Mouse (Mus musculus) midbrain, embryonic 11.5 days (tissue): ENCODE measurements around the gene Tcp1. TPM values are rescaled to one million over a fixed set of nuclear protein-coding genes. Genes with fewer than 3 reads are reported as not detected.
A peak's percentile ranks its signal among the peaks of the same experiment; 100 is the strongest.

Experiments
- ATAC-seq: fragments of 200-750 bp; cut with Nextera tagmentation; 2 replicates; pipeline ENCODE4 v1.8.0; 2017; ENCODE audit warnings: moderate TSS enrichment, moderate library complexity; ENCODE audit not compliant: low FRiP score
- DNase-seq: peaks from one replicate; pipeline ENCODE4 v3.0.0; 2015; ENCODE audit warnings: low spot score; ENCODE audit errors: missing footprints
- H3K27ac ChIP-seq: fragments of 300-500 bp; sonication (generic); 2 replicates; pipeline ENCODE4 v1.5.1; 2014; ENCODE audit warnings: low read depth, low read length
- H3K27me3 ChIP-seq: fragments of 300-500 bp; sonication (generic); 2 replicates; pipeline ENCODE4 v1.6.1; 2014; ENCODE audit warnings: mild to moderate bottlenecking, low read length, moderate library complexity, mixed read lengths; ENCODE audit not compliant: control insufficient read depth, insufficient read depth
- H3K36me3 ChIP-seq: fragments of 300-500 bp; sonication (generic); 2 replicates; pipeline ENCODE4 v1.6.1; 2014; ENCODE audit warnings: mild to moderate bottlenecking, low read length, moderate library complexity, mixed read lengths; ENCODE audit not compliant: control insufficient read depth, insufficient read depth
- H3K4me1 ChIP-seq: fragments of 300-500 bp; sonication (generic); 2 replicates; pipeline ENCODE4 v1.6.1; 2014; ENCODE audit warnings: low read length; ENCODE audit not compliant: control insufficient read depth, insufficient read depth
- H3K4me2 ChIP-seq: fragments of 300-500 bp; sonication (generic); 2 replicates; pipeline ENCODE4 v1.6.1; 2014; ENCODE audit warnings: mild to moderate bottlenecking, moderate library complexity
- H3K4me3 ChIP-seq: fragments of 300-500 bp; sonication (generic); 2 replicates; pipeline ENCODE4 v1.5.1; 2014; ENCODE audit warnings: low read depth, low read length
- H3K9ac ChIP-seq: fragments of 300-500 bp; sonication (generic); 2 replicates; pipeline ENCODE4 v1.6.1; 2014; ENCODE audit warnings: low read length
- H3K9me3 ChIP-seq: fragments of 300-500 bp; sonication (generic); 2 replicates; pipeline ENCODE4 v1.6.1; 2016; ENCODE audit warnings: low read length; ENCODE audit not compliant: control insufficient read depth
- WGBS: fragments of 180-500 bp; shearing (Covaris S2); extraction: QIAGEN DNeasy Blood & Tissue Kit; methylation state at CpG from one replicate; pipeline ENCODE4 v1.1.7; 2014; 5-methylcytosine and 5-hydroxymethylcytosine counted together
- polyA plus RNA-seq: library from polyadenylated mRNA; unstranded; fragments of >200 nt; fragmentation: Nextera tagmentation; extraction: Ambion mirVana; gene quantifications from 2 replicates; pipeline ENCODE4 v1.2.1, GENCODE M21; 2014

Gene Tcp1
- polyA plus RNA-seq, 1 experiment from 2014 or later, result 542 TPM

DNA sequence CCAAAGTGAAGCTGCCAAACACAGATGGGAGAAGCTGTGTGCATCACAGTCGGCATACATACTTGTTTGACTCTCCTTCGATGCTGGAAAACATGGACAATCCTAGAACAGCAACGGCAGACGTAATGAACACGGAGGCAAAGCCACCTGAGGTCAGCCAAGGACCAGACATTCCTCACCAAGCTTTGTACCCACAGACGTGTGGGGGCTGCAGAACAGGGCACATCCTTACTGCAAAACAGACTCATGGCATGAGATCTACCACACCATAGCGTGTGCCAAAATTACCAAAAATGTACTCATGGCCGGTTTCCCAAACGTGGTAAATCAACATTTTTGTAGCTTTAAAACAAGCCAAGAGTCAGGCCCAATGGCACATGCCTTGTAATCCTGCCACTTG, 9.1 kb upstream of the Tcp1 start:
- Histone ChIP-seq H3K27ac (no peak overlapping the region), H3K9me3 (no peaks in the 10 kb centered on the region), H3K27me3 (no peaks in the 10 kb centered on the region), H3K9ac (no peak overlapping the region), H3K36me3 (no peaks in the 10 kb centered on the region; the same call in none of the 2 replicates), H3K4me1 (peaks cover 8% of the 10 kb centered on the region), H3K4me3 (no peak overlapping the region), H3K4me2 (no peak overlapping the region)
- ATAC-seq, result no peak
- peak; percentile 54 for DNase-seq
- 91% methylated on average over 9 of the region's 9 CpGs for WGBS

DNA sequence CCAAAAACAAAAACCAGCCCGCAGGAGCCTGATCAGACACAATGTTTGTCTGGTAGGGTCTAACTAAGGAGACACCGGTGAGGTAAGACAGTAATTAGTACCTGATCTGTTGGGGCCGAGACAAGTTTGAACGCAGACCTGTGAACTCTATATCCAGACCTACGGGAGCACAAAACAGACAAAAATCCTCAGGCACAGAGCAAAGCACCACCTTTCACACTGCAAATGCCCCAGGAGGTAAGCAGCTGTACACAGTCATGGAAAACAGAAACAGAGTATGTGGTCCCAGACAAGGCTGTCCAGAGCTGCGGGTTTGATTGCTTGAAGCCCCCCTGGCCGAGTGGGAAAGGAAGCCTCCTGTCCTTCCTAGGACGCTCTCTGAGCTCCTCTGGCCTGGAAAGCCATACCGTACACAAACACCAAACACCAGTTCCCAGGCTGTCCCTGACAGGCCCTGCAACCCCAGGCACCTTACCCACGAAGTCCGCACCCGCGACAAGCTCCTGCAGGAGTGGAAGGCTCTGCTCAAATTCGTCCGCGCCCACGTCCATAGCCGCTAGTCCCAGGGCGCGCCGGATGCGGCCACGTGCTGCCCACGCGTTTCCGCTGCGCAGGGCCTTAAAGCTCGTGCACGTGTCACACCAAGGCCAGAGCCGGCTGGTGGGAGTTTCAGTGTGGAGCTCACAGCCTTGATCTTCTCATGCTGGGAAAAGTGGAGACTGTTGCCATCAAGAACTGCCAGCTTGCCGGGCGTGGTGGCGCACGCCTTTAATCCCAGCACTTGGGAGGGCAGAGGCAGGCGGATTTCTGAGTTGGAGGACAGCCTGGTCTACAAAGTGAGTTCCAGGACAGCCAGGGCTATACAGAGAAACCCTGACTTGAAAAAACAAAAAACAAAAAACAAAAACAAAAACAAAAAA, 5.9 kb upstream of the Tcp1 start, which contains the start of gene Pnldc1:
Gene Pnldc1, minus strand, starts transcription at position 870 of the 920 bp plus-strand sequence.
- Histone ChIP-seq H3K27me3 (no peaks in the 10 kb centered on the region), H3K9ac (no peak within 1 kb of the TSS), H3K36me3 (peaks cover 14% of the 10 kb centered on the region; the same call in 1 of the 2 replicates), H3K4me1 (no peaks in the 10 kb centered on the region), H3K9me3 (no peaks in the 10 kb centered on the region), H3K27ac (no peak within 1 kb of the TSS), H3K4me2 (no peak within 1 kb of the TSS), H3K4me3 (no peak within 1 kb of the TSS)
- ATAC-seq, result no peak
- peak; percentile 67 for DNase-seq
- WGBS, result 81% methylated on average over 35 of the region's 35 CpGs

DNA sequence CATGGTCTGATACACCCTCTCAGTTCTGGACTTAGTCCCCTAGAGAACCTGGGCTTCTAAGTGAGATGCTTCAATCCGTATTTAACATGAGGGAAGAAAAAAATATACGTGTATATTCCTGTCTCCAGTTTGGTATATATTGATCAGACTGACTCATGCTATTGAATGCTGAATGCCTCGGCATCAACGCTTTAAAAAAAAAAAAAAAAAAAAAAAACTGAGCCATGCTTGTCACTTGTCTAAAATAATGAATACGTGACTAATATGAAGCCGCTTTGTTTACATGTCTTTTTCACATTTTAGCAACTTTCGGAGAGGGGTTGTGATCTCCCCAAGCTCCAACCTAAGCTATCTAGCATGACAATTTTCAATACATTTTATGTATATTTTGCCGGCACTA, 5.1 kb upstream of the Tcp1 start:
- ATAC-seq (no peak), DNase-seq (peak; percentile 31)
- no peak overlapping the region for H3K9ac ChIP-seq
- no peaks in the 10 kb centered on the region for H3K9me3 ChIP-seq
- peaks cover 14% of the 10 kb centered on the region; the same call in 1 of the 2 replicates for H3K36me3 ChIP-seq
- H3K27ac ChIP-seq, result no peak overlapping the region
- no peak overlapping the region for H3K4me2 ChIP-seq
- H3K4me3 ChIP-seq, result no peak overlapping the region
- peaks cover 4% of the 10 kb centered on the region; the same call in 1 of the 2 replicates for H3K4me1 ChIP-seq
- WGBS, result 86% methylated on average over 8 of the region's 8 CpGs
- H3K27me3 ChIP-seq, result no peaks in the 10 kb centered on the region

DNA sequence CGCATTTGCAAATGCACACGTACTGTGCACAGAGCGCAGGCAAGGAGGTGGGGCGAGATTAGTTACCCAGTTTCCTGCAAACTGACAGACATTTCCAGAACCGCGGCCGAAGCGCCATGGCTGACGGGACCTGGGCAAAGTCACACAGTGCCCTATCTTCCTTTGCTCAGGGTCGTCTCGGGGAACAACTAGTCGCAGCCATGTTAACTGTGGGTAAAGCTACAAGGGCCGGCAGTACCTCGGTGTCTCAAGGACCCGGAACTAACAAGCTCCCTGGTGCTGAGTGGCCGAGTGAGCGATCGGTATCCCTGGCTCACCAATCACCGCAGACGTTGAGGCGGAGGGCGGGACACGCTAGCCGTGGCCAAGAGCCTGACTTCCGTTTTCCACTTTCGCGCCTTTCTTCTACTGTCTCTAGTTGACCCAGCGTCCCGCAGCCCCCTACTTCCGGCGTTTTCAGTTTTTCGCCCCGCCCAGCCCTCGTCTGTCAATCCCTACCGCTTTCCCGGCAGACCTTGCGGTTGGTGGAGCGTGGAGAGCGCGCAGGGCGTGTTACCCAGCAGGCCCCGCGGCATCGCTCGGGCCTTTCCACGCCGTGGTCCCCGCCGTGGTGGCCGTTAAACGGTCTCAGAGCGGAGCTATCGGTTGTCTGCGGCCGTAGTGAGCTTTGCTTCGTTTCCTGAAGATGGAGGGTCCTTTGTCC, 531 bp downstream of the Tcp1 start, which contains the start of gene Mrpl18:
Gene Mrpl18, minus strand, starts transcription at position 465 of the 703 bp plus-strand sequence.
- H3K9me3 ChIP-seq, result no peaks in the 10 kb centered on the region
- H3K4me2 ChIP-seq, result peak within 1 kb of the TSS; percentile 80
- peak within 1 kb of the TSS; percentile 92 for H3K4me3 ChIP-seq
- peak within 1 kb of the TSS; percentile 82 for H3K27ac ChIP-seq
- peak; percentile 100 for DNase-seq
- ATAC-seq, result peak; percentile 99
- under 1% methylated on average over 56 of the region's 56 CpGs for WGBS
- H3K27me3 ChIP-seq, result no peaks in the 10 kb centered on the region
- peak within 1 kb of the TSS; percentile 97 for H3K9ac ChIP-seq
- peaks cover 7% of the 10 kb centered on the region; the same call in 1 of the 2 replicates for H3K4me1 ChIP-seq
- H3K36me3 ChIP-seq, result peaks cover 20% of the 10 kb centered on the region; the same call in 1 of the 2 replicates

DNA sequence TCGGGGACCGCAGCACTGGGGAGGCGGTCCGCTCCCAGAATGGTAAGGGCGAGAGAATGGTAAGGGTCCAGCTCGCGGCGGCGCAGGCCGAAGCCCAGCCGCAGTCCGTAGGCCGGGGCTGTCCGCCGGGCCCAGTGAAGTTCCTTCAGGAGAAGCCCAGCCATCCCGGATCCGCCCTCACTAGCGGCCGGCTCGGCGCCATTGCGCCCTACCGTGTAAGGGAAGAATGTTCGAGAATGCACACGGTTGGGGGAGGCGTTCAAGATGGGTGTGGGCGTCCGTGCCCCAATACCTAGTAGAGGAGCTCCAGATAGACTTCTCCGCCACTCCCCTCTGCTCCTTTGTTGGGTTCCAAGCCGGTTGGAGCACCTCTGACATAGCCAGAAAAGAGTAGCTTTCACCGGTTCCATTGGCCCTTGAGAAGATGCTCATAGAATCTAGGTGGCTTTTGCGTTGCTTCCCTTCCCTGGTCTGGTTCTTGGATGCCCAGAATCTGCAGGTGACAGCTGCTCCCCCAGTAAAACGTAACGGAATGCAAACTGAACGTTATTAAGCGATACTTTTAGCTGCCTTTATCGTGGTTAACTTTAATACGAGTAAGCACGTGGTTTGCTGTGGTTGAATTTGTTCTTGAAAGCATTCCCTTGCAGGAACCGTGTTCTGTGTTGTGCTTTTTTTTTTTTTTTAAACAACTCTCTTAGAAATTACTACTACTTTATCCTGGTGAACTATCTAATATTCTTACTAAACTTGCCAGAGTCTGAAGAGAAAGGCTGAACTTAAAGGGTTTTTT, 1.3 kb downstream of the Tcp1 start:
- H3K27ac ChIP-seq, result peak overlapping the region; percentile 82
- WGBS, result under 1% methylated on average over 39 of the region's 40 CpGs
- no peaks in the 10 kb centered on the region for H3K9me3 ChIP-seq
- H3K27me3 ChIP-seq, result no peaks in the 10 kb centered on the region
- DNase-seq (no peak), ATAC-seq (peak; percentile 71)
- peaks cover 7% of the 10 kb centered on the region; the same call in 1 of the 2 replicates for H3K4me1 ChIP-seq
- peaks cover 24% of the 10 kb centered on the region; the same call in 1 of the 2 replicates for H3K36me3 ChIP-seq
- H3K4me3 ChIP-seq, result peak overlapping the region; percentile 92
- peak overlapping the region; percentile 69 for H3K4me2 ChIP-seq
- peak overlapping the region; percentile 97 for H3K9ac ChIP-seq

DNA sequence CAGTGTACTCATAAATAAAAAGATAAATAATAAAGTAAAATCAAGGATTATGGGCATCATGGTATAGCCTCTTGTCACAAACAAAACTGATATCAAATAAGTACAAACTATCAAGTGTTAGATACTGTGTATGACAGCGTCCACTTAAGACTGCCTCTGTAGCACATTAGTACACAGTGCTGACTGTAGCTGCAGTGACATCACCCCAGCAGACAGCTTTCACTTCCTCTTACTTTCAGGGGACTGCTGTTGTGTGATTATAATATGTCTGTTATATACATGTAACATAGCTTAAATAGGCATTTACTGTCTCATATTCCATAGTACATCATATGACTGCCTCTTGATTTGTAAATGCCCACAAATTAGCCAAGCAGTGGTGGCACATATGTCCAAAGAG, 5.6 kb downstream of the Tcp1 start:
- DNase-seq (peak; percentile 76), ATAC-seq (no peak)
- no peak overlapping the region for H3K4me3 ChIP-seq

DNA sequence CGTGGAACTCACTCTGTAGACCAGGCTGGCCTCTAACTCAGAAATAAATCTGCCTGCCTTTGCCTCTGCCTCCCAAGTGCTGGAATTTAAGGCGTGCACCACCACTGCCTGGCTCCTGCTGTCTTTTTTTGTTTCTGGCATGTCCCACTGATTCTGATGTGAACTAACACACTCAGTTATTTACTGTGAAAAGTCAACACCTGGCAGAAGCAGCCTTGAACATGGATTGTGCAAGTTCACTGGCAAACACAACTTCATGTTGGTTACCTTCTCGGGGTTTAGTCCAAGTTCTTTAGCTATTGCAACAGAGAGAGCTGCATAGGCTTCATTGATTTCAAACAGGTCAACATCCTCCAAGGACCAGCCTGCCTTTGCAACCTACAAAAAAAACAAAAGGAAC, 9.5 kb downstream of the Tcp1 start:
- H3K36me3 ChIP-seq, result peaks cover 30% of the 10 kb centered on the region

More for the DNA sequence above, 5.6 kb downstream of the Tcp1 start:
- WGBS, result 97% methylated on average over 1 of the region's 1 CpGs
- Histone ChIP-seq H3K36me3 (peaks cover 31% of the 10 kb centered on the region), H3K9me3 (no peaks in the 10 kb centered on the region), H3K27ac (no peak overlapping the region), H3K27me3 (no peaks in the 10 kb centered on the region), H3K9ac (no peak overlapping the region), H3K4me2 (no peak overlapping the region), H3K4me1 (peaks cover 2% of the 10 kb centered on the region; the same call in 1 of the 2 replicates)

DNA sequence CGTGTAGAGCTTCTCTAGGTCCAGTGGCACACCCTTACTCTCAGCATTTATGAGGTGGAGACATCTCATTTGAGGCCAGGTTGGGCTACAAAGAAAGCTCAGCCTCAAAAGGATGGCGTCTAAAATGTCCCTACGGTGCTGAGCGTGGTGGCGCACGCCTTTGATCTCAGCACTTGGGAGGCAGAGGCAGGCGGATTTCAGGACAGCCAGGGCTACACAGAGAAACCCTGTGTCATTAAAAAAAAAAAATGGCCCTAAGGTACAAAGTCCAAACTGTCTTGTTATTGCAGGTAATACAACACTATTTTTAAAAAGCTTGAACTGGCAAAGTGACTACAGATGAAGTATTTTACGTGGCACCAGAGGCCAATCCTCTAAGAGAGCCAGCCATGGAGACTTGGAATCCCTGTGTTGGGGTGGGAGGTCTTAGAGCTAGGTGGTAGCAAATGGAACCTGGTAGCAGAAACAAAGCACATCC, 10.2 kb downstream of the Tcp1 start:
- ATAC-seq, result no peak
- H3K36me3 ChIP-seq, result peaks cover 28% of the 10 kb centered on the region
- H3K9me3 ChIP-seq, result no peaks in the 10 kb centered on the region
- H3K4me3 ChIP-seq, result no peak overlapping the region
- no peaks in the 10 kb centered on the region for H3K27me3 ChIP-seq
- no peaks in the 10 kb centered on the region for H3K4me1 ChIP-seq
- no peak overlapping the region for H3K4me2 ChIP-seq
- H3K9ac ChIP-seq, result no peak overlapping the region
- H3K27ac ChIP-seq, result no peak overlapping the region
- WGBS, result 92% methylated on average over 8 of the region's 8 CpGs
- peak; percentile 71 for DNase-seq

More for the DNA sequence above, 9.5 kb downstream of the Tcp1 start:
- Histone ChIP-seq H3K27me3 (no peaks in the 10 kb centered on the region), H3K4me3 (no peak overlapping the region), H3K9ac (no peak overlapping the region), H3K27ac (no peak overlapping the region), H3K4me1 (no peaks in the 10 kb centered on the region), H3K9me3 (no peaks in the 10 kb centered on the region), H3K4me2 (no peak overlapping the region)
- no peak for ATAC-seq
- DNase-seq, result peak; percentile 83
- WGBS, result 95% methylated on average over 3 of the region's 3 CpGs
